Mouse (Mus musculus): ENCODE measurements around the gene Wscd2.

Gene Wscd2

DNA sequence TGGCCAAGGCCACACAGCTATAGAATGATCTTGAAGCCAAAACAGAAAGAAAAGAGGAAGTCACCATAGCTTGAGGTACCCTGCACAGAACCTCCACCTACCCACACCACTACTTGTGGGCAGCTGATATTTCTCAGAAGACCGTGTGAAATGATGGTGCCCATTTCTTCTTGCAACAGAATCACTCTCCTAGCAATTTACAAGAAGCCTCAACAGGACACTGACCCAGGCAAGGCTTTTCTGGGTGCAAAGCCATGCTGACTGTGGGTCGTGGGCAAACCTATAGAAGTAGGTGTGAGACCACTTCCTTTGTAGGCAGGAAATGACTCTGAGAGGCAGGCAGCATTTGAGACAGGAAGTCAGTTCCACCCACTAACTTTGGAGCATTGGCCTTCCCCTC lies 49.3 kb downstream of the Wscd2 start:
- no peak for DNase-seq (ENCODE audit: low read depth, low spot score)

DNA sequence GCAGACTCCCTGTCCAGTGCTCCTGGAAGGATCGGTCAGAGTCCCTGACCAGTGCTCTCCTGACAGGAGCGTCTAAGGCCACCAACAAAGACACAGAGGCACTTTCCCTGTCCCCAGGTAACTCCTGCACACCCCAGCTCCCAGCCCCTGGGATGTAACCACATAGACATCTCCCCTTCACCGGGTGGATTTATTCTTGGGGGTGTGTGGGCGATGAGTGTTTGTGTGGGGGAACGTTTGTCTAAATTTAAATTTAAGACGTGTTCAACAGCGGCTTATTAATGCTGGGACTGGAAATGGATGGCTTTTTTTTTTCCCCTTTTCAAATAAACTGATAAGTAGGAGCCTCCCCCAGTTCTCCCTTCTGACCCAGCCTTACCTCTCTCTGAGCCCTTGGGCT lies 49.7 kb downstream of the Wscd2 start:
- DNase-seq (ENCODE audit: low read depth, low spot score): no peak

DNA sequence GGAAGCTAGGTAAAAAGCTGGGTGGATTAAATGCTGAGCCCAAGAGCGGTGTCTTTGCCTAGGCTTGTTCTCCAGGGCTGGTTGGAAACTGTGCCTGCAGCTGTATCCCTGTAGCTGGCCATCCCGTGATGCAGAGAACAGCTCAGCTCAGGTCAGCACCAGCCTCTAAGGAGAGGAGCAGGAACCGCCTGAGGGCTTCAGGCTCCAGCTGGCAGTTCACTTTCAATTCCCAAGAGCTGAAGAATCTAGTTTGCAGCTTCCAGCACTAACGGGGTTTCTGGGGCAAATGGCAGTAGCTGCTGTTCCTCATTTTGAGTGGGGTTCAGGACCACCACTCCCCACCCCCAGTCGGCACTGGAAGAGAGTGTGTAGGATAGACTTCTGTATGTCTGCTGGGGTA lies 51.1 kb downstream of the Wscd2 start:
- DNase-seq (ENCODE audit: low read depth, low spot score): peak; percentile 45

DNA sequence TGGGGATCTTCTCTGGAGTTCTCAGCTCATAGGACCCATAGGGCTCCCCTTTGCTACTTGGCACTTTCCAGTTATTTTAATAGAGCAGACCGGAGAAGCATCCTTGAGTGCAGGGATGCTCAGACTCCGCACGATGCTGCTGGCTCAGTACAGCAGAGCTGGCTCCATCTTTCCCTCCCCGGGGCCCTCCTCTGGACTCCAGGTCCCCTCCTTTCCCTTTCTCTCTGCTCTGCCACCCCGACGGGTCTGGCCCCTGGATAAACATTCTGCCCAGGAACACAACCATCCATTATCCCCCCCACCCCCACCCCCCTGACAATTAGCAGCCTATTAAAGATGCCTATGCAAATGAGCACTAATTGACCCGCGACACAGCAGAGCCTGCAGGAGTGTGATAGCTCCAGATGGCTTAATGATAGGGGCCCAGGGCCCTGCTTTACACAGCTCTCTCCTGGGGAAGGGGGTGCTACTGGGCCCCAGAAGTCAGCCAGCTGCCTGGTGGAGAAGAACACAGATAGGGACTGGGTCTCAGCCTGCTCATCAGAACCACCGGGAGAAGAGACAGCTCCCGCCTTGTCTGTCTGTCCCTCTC lies 52.8 kb downstream of the Wscd2 start:
- DNase-seq (ENCODE audit: low read depth, low spot score): no peak

DNA sequence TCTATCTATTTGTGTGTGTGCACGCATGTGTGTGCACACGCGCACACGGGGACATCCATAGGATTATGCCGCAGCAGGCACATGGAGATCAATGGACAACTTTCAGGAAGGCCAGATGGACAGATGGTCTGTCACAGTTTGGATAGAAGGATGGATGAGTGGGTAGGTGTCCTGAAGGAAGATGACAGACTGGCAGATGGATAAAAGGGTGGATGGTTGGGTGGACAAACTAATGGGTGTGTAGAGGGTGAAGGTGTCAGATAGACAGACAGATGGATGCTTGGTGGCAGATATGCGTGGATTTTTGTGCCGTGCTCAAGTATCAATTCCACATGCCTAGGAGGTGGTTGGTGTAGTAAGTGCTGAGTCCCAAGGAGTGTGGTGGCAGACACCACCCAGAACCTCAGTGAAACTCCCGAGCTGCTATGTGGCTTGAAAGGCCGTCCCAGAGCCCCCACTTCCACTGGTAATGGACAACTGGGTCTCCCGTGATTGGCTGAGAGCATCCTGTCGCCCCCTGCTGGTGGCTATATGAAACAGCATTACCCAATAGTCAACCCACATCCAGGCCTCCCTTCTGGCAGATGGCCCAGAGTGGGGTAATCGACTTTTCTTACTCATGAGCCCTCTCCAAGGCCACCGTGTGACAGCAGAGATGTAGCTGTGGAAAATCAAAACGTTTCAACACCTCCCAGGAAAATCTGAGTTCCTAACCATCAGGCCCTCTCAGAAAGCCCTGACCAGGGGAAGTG lies 58.0 kb downstream of the Wscd2 start:
- no peak for DNase-seq (ENCODE audit: low read depth, low spot score)

DNA sequence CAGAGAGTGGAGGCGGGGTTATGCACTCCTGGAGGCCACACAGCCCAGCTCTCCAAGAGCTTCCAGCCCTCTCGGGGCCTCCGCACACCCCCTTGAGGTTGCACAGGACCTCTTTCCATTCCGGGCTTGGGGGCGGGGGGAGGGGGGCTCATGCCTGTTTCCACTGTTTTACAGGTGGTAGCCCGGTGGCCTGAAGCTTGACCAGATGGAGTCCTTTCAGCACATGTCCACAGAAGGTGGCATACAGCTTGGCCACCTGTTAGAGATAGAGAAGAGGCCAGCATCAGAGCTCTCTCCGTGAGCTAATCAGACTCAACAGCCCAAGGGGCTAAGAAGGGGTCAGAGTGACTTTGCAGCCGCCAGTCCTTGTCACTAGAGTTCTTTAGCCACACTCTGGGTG lies 60.1 kb downstream of the Wscd2 start:
- no peak for DNase-seq (ENCODE audit: low read depth, low spot score)

DNA sequence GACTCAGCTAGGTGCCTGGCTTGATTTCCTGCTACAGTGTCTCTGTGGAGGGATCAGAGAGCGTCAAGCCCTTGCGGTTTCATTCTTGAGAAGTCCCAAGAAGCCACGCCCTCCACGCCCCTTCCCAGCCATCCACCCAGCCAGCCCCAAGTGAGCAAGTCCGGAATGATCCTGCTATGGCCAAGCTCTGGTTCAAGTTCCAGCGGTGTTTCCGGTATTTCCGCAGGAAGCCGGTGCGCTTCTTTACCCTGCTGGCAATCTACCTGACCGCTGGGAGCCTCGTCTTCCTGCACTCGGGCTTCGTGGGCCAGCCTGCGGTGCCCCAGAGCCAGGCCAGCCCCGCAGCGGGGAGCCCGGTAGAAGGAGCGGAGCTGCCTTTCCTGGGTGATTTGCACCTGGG lies 60.6 kb downstream of the Wscd2 start:
- DNase-seq (ENCODE audit: low read depth, low spot score): no peak

DNA sequence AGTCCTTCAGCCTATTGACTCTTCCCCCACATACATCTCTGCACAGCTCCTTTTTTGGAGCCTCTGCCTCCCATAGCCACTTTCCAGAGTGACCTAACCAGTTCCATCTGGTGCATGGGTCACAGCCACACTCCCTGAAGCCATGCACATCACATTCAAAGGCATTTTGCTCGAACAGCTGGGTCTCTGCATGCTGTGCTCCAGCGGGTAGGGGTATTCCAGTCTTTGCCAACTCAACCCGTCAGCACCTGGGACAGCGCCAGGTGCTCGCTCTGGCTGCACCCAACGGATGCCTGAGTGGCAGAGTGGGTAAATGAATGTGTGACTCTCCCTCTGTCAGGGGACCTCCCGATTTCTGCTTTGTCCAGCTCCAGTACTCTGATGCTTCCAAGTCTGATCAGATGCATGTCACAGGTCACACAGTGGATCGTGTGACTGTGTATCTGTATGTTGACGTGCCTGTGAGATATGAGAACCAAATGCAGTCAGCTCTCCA lies 63.3 kb downstream of the Wscd2 start:
- DNase-seq (ENCODE audit: low read depth, low spot score): peak; percentile 91

DNA sequence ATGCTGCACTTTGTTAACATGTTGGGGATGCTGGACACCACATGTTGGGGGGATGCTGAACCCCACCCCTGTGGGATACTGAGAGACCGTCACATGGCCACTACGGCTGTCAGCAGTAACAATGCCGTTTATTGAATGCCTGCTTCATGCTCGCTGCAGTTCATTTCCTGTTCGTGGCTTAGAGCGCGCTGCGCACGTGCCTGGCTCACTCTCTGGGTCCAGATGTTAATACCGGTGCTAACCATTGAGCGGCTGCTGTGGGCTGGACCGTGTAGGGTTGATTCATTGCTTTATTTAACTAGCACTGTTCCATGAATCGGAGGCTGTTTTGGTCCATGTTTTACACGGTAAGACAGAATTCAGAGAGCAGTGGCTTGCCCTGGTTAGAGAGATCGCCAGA lies 64.0 kb downstream of the Wscd2 start:
- DNase-seq (ENCODE audit: low read depth, low spot score): peak; percentile 66

DNA sequence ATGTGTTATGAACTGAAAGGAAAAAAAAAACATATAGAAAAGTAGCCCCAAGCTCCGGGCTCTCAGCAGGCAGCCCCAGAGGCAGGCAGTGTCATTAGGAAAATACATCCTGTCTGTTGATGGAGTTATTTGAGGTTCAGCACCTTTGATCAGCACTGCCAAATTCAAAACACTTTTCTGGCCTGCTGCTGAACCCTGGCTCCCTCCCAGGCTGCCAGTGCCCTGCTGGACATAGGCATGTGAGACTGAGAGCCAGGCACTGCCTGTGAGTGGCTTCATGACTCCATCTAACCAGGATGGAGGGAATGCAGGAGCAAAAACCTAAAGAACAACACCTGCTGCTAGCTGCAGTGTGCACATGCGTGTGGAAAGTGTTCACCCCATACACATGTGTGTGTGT lies 64.4 kb downstream of the Wscd2 start:
- no peak for DNase-seq (ENCODE audit: low read depth, low spot score)

DNA sequence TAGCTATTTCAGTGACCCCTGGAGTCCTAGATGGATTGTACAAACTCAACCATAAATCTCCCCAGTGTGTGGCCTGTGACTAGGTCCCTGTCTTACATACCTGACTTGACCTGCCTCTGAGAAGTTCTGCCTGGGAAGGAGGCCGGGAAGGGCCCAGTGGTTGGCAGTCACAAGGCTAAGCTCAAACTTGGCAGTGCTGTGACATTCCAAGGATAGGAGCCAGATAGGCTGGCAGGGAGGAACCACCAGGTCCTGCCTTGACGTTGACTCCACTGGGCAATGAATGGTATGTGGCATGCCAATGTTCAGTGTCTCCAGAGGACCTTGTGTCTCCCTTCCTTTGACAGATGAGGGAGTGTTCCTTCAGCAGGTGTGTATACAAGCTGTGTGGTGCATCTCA lies 65.6 kb downstream of the Wscd2 start:
- DNase-seq (ENCODE audit: low read depth, low spot score): no peak

DNA sequence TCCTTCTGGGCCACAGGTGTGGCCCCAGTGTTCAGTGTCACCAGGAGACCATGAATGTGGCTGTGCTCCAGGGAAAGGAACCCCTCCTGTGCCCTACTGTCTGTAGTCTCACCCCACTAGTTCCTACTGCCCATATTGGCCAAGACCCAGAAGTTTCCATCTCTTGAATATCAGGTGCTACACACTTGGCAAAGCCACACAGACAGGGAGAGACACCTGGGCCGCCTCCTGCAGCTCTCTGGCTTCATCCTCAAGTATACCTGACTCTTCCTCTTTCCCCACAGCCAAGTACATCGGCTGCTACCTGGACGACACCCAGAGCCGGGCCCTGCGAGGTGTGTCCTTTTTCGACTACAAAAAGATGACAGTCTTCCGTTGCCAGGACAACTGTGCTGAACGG lies 67.9 kb downstream of the Wscd2 start:
- DNase-seq (ENCODE audit: low read depth, low spot score): no peak

DNA sequence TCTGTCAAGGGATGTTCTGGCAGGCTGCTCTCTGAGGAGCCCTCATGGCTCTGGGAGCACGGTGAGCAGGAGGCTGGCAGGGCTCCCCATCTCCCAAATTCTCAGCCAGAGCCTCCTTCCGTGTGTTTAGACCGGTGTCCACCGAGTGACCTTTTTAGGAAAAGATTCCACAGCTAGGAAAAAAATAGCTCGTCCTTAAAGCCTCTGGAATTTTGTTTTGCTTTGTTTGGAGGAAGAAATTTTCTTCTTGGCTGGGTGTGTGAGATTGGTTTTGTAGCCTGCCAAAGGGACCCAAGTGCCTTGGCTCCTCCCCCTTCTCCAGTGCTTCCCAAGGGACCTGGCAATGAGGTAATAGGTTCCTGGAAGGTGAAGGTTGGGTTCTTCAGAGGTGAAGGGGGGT lies 69.5 kb downstream of the Wscd2 start:
- no peak for DNase-seq (ENCODE audit: low read depth, low spot score)

DNA sequence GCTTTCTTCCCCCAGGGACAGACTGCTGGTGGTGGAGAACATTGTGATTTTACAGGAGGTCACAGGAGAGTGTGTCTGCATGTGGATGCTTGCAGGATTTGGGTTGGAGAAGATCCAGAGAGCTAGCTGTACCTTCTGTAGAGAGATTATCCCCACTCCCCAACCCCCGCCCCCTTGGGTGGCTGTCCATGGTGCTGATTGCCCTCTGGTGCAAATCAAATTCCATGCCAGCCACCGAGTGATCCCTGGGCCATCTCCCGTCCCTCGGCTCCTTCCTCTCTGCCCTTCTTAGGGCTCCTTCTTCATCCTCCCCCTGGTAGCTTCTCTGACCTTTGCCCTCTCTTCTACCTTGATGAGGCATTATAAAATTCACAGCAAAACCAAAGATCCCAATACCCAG lies 74.3 kb downstream of the Wscd2 start:
- no peak for DNase-seq (ENCODE audit: low read depth, low spot score)

DNA sequence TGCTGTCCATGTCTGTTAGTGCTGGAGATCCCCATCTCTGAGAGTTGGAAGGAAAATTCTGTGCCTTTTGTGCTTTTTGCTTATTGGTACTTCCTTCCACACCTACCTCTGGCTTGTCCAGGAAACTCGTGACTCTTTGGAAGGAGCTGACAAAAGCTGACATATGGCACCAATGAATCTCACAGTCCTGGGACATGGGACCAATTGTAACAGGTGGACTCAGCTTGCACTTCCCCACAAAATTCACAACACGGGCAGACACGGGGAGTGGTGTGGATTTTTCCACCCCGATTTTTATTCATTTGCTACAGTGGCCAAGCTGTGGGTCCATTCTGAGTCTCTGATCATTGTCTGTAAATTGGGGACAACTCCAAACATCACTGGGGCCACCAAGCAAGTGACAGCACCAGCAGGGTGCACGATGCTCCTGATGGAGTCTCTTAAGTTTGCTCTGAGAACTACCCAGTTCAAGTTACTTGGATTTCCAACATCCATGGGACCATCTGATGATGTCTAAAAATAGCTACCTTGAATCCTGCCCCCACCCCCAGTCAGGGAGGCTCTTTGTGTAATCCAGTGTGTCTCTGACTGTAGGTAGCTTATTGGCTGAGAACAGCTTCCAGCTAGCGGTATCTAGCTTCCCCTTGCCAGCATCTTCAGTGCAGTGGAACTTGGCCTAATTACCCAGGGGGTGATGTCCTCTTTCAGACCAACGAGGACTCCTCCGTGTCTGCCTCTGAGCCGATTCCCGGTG lies 75.1 kb downstream of the Wscd2 start:
- no peak for DNase-seq (ENCODE audit: low read depth, low spot score)

DNA sequence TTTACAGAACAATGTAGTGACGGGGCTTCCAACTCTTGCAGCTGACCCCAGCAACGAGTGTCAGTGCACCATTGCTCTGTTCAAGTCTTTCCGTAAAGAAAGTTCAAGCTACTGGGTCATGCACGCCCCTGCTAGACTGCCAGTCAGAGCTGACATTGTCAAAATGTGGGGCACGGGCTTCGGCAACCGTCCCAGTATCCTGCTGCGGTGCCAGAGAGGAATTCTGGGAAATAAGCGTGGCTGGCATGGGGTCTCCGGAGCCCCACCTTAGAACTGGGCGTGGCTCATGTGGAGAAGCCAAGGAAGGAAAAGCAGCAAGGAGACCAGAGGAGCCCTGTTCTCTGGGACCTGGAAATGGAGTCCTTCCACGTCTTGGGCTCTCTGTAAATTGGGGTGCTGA lies 75.7 kb downstream of the Wscd2 start:
- no peak for DNase-seq (ENCODE audit: low read depth, low spot score)

DNA sequence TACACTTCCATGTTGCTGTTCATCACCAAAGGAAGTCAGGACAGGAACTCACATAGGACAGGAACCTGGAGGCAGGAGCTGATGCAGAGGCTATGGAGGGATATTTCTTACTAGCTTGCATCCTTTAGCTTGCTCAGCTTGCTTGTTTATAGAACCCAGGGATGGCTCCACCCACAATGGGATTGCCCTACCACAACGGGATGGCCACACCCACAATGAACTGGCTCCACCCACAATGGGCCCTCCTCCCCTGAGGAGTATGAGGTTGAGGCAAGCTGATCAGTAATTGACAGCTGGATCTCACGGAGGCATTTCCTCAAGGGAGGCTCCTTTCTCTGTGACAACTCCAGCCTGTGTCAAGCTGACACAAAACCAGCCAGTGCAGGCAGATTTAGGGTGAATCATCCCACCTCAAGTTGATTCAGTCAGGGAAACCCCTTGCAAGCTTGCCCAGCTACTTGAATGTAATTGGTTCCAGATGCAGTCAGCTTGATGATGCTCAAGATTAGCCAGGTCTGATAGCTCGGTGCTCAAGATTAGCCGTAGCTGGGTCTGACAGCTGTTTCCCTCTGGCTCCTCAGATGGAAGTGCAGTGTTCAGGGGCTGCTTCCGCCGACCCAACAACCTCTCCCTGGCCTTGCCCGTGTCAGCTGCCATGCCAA lies 80.1 kb downstream of the Wscd2 start:
- DNase-seq (ENCODE audit: low read depth, low spot score): peak; percentile 51

DNA sequence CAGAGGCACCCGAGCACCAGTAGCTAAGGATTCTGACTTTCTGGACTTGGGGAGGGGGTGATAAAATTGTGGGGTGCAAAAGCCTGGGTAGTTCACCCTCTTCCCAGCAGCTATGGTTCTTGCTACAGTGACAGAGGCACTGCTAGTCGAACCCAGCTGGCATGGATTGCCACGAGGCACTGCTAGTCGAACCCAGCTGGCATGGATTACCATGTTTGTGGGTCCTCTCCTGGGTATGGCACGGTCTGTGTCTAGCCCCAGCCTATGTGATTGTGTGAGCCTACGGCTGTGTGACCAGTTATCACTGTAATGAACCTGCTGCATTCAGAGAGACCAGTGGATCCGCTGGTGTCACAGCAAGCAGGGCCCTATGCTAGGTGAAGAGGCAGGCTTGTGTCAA lies 87.4 kb downstream of the Wscd2 start:
- DNase-seq (ENCODE audit: low read depth, low spot score): no peak

DNA sequence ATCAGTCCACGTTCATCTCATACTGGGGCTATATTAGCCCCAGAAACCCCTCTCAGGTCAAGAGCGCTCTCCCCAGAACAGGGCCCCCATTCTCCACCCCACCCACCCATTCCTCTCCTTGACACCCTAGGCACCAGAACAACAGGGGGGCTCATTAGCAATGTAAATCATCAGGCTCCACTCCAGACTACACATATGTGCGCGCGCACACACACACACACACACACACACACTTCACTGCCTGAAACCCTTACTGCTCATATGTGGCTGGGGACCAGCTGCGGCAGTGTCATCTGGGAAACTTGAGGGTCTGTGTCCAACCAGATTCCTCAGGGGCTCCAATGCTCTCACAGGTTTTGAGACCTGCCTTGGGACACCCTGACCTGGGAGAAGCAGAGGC lies 88.3 kb downstream of the Wscd2 start:
- DNase-seq (ENCODE audit: low read depth, low spot score): no peak

DNA sequence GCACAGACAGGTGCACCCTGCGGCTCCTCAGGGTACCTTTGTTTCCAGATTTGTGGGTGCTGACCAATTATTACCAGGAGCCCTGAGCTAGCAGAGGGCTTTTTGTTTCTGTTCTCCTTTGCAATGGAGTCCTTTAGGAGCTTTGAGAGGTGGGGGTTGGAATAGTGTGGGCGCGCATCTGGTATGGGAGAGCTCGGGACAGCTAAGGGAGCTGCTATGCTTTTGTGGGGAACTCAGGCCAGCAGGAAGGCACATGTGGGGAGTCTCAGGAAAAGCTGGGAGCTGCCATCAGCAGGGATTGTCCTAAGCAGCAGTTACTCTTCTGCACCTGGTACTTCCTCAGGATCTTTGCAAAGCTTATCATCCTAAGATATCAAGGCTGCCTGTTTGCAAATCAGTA lies 89.0 kb downstream of the Wscd2 start:
- DNase-seq (ENCODE audit: low read depth, low spot score): no peak

DNA sequence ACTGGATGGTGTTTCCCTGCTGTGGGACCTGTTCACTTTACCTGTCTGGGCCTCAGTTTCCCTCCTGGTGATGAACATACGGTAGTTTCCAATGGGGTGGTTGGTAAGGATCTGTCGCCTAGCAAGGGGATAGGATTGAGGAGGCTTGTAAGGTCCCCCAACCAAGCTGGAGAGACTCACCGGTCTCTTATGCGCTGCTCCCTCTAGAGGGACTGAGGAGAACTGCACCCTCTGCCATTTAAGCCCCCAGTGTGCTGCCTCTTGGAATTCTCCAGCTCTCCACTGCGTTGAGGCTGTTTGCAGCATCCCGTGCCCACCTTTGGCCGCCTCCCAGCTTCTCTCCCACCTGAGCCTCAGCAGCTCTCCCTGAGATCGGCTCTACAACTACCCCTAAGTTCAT lies 90.1 kb downstream of the Wscd2 start:
- DNase-seq (ENCODE audit: low read depth, low spot score): peak; percentile 54

DNA sequence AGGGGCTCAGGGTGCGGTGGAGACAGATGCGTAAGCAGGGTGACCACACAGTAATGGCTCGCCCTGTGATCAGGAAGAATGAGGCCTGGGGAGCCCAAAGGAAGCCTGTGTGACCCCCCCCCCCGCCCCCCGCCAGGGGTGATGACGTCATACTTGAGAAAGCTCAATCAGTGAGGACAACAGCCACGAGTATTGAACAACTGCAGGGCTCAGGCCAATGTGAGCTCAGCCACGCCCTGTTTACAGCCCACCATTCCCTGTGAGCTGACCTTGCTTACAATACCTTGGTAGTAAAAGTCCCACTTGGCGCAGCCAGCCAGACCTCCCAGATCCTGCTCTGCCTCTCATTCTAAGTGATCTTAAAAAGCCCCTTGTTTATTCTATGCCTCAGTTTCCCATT lies 90.7 kb downstream of the Wscd2 start:
- no peak for DNase-seq (ENCODE audit: low read depth, low spot score)
